Mouse (Mus musculus): Measurements from ENCODE around the gene Vamp9.

DNA sequence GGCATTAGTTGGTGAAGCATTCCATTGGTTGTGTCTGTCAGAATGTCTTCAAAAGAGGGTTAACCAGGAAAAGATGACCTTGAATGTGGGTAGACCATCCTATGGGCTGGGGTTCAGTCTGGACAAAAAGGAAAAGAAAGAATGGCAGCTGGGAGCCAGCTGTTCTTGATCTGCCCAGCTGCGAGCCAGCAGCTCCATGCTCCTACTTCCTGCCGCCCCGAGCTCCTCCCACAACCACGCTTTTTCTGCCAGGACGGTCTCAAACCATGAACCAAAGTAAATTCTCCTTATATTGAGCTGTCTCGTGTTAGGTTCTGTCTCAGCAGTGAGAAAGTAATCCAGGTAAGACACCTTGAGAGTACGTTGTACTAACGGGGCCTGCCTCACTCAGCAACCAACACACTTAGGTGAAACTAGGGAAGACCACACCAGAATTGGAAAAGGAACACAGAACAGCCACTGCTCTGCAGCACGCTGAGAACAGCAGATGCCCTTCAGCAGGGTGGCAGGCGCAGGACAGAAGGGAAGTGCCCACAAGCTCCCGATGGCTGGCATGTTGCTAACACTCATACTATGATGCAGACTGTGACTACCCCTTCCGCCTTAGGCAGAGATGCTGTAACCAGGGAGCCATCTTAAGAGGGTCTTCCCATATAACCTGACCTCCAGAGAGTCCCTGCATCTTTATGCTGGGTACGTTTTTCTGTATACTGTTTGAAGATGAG is 42.2 kb upstream of the Vamp9 start:
- TF ChIP-seq CTCF (IDR thresholded peaks at IDR 0.05; ENCODE audit: low read depth) (no peak), EP300 (IDR thresholded peaks at IDR 0.05; ENCODE audit: low read depth) (no peak)

All from liver, postnatal 0 days (tissue).